Mouse (Mus musculus): ENCODE data around the gene Sike1. TPM values are rescaled to one million over a fixed set of nuclear protein-coding genes. Genes with fewer than 3 reads are reported as not detected.

Gene Sike1
- polyA plus RNA-seq (2015; fragmentation: Nextera tagmentation; extraction: Ambion mirVana), result 61.8 and 67.6 TPM in 2 replicates

DNA sequence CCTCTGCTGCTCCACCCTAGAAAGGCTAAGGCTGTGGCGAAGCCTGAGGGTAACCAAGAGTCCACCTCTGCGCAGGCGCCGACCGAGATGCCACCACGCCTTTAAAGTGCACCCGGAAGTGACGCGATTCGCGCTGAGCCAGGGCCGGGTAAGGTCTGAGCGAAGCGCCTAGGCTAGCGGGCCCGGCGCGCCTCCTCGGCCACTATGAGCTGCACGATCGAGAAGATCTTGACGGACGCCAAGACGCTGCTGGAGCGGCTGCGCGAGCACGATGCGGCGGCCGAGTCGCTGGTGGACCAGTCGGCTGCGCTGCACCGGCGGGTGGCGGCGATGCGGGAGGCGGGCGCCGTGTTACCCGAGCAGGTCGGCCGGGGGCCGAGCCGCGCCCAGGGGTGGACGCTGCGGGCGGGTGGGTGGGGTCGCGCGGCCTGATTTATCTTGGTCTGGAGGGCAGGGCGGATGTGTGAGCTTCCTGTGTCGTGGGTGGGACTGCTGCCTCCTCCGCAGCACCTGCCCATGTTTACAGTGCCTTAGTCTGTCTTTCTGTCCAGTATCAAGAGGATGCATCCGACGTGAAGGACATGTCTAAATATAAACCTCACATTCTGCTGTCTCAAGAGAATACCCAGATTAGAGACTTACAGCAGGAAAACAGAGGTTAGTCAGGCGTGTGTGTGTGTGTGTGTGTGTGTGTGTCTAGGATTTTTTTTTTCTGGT, at the start of gene Sike1:
Sike1 (plus strand) TSS at position 104 of the 717 bp plus-strand sequence.
- Histone ChIP-seq H3K9ac (peak within 1 kb of the TSS; percentile 85), H3K4me2 (peak within 1 kb of the TSS; percentile 60), H3K4me1 (replicated peaks) (peaks cover 13% of the 10 kb centered on the region), H3K36me3 (peaks cover 28% of the 10 kb centered on the region), H3K27me3 (no peaks in the 10 kb centered on the region), H3K9me3 (replicated peaks) (no peaks in the 10 kb centered on the region), H3K4me3 (peak within 1 kb of the TSS; percentile 87), H3K27ac (peak within 1 kb of the TSS; percentile 96)
- ATAC-seq (replicated peaks; ENCODE audit: insufficient number of reproducible peaks, insufficient read depth, low FRiP score, low read depth), result peak; percentile 94
- under 1% methylated on average over 53 of the region's 60 CpGs for WGBS

DNA sequence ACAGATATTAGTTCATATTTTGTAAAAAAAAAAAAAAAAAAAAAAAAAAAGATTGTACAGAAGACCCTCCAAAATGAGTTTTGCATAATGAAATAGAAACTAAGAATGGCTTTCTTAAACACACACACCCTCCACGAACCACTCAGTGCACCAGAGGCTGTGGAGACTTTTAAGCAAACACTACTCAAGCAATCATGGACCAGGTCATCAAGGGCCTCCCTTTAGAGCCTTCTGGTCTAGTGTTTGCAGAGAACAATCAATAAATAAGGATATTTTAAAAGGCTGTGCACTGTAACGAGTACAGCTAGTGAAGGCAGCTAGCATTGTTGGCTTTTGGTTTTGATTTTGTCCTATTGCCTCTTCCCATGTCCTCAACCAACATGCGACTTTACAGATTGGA, 49.2 kb upstream of the Sike1 start:
- no peak overlapping the region for H3K4me3 ChIP-seq
- no peaks in the 10 kb centered on the region for H3K36me3 ChIP-seq
- H3K27ac ChIP-seq, result no peak overlapping the region
- no peaks in the 10 kb centered on the region for H3K4me1 ChIP-seq (replicated peaks)
- ATAC-seq (replicated peaks; ENCODE audit: insufficient number of reproducible peaks, insufficient read depth, low FRiP score, low read depth), result no peak
- no peak overlapping the region for H3K9ac ChIP-seq
- no peaks in the 10 kb centered on the region for H3K27me3 ChIP-seq
- WGBS, result 83% methylated on average over 3 of the region's 3 CpGs
- H3K4me2 ChIP-seq, result no peak overlapping the region
- no peaks in the 10 kb centered on the region for H3K9me3 ChIP-seq (replicated peaks)

DNA sequence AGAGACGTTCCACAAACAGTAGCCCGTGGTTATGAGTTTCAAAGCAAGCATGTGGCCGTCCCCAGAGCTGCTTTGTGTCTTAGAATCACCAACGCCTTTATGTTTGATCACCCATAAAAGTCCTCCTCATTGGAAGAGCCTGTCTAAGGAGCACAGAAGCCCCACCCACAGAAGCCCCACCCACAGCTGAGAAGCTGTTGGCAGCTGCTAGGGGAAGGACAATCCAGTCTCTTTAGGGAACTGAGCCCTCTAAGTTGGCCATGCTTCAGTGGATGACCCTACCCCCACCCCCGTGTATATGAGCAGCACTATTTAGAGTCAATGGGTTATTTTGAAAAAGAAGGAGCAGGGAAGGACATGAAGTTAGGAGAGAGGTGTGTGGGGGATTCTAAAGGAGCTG, 48.6 kb upstream of the Sike1 start:
- H3K4me2 ChIP-seq, result no peak overlapping the region
- no peaks in the 10 kb centered on the region for H3K9me3 ChIP-seq (replicated peaks)
- H3K9ac ChIP-seq, result no peak overlapping the region
- no peak overlapping the region for H3K27ac ChIP-seq
- no peak for ATAC-seq (replicated peaks; ENCODE audit: insufficient number of reproducible peaks, insufficient read depth, low FRiP score, low read depth)
- H3K27me3 ChIP-seq, result no peaks in the 10 kb centered on the region
- 62% methylated on average over 5 of the region's 5 CpGs for WGBS
- H3K36me3 ChIP-seq, result no peaks in the 10 kb centered on the region
- H3K4me1 ChIP-seq (replicated peaks), result no peaks in the 10 kb centered on the region
- no peak overlapping the region for H3K4me3 ChIP-seq

DNA sequence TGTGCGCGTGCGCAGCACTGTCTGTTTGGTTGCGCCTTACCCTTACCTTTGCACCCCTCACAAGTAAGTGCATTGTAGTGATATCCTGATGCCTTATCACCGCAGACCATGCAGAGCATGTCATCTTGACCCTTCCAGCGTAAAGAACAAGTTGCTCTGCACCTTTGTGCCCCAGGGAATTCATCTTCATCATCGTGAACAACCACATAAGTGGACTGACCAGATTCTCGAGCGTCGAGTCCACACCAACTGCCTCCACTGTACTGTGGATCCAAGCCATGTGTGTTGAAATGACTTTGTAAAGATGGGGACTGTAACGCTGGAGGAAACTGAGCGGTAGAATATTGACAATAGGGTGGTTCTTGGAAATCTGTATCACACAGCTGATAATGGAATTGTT, 41.0 kb upstream of the Sike1 start:
- no peak overlapping the region for H3K9ac ChIP-seq
- H3K27me3 ChIP-seq, result no peaks in the 10 kb centered on the region; the same call in 1 of the 2 replicates
- no peak overlapping the region for H3K27ac ChIP-seq
- no peak overlapping the region for H3K4me2 ChIP-seq
- WGBS, result 85% methylated on average over 12 of the region's 12 CpGs
- H3K36me3 ChIP-seq, result no peaks in the 10 kb centered on the region
- no peak for ATAC-seq (replicated peaks; ENCODE audit: insufficient number of reproducible peaks, insufficient read depth, low FRiP score, low read depth)
- no peaks in the 10 kb centered on the region for H3K4me1 ChIP-seq (replicated peaks)
- no peak overlapping the region for H3K4me3 ChIP-seq
- no peaks in the 10 kb centered on the region for H3K9me3 ChIP-seq (replicated peaks)

DNA sequence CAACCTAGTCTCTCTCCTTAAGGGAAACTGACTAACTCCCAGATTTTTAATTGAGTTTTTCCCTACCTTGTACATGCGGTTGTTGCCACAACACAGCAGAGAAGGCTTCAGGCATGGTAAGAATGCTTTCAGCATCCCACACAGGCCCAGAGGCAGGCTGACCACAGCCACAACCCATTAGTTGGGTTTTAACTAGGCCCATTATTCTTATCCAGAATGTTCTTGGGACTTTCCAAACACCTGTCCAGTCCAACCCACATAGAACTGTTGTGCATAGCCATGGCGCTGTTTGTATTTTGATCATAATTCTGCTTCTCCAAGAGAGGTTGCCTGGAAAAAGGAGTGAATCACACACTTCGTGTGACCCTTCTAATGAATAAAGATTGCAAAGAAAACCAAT, 40.4 kb upstream of the Sike1 start:
- Histone ChIP-seq H3K27me3 (no peaks in the 10 kb centered on the region; the same call in 1 of the 2 replicates), H3K27ac (no peak overlapping the region), H3K4me2 (no peak overlapping the region), H3K9ac (no peak overlapping the region), H3K4me1 (replicated peaks) (no peaks in the 10 kb centered on the region), H3K9me3 (replicated peaks) (no peaks in the 10 kb centered on the region), H3K4me3 (no peak overlapping the region), H3K36me3 (no peaks in the 10 kb centered on the region)
- 87% methylated on average over 3 of the region's 3 CpGs for WGBS
- ATAC-seq (replicated peaks; ENCODE audit: insufficient number of reproducible peaks, insufficient read depth, low FRiP score, low read depth), result no peak

DNA sequence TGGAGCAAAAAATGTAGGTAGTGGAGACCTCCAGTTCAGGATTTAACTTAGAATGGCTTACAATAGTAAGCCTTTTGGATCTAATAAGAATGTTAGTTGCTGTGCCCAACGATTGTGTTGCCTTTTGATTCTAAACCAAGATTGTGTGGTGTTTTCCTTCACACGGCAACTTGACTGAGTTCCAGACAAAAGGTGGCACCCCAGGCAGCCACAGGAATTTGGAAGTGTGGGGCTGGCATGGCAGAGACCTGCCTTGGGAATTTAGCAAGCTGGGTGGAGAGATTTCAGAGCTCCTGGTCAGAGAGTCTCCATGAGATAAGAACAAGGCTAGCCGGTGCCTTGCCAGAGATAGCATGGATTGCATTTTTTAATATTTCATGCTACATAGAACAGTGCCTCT, 39.9 kb upstream of the Sike1 start:
- no peak overlapping the region for H3K9ac ChIP-seq
- no peaks in the 10 kb centered on the region for H3K4me1 ChIP-seq (replicated peaks)
- no peak overlapping the region for H3K27ac ChIP-seq
- H3K4me3 ChIP-seq, result no peak overlapping the region
- ATAC-seq (replicated peaks; ENCODE audit: insufficient number of reproducible peaks, insufficient read depth, low FRiP score, low read depth), result no peak
- no peaks in the 10 kb centered on the region; the same call in 1 of the 2 replicates for H3K27me3 ChIP-seq
- 40% methylated on average over 3 of the region's 3 CpGs for WGBS
- no peak overlapping the region for H3K4me2 ChIP-seq
- H3K36me3 ChIP-seq, result no peaks in the 10 kb centered on the region
- no peaks in the 10 kb centered on the region for H3K9me3 ChIP-seq (replicated peaks)

DNA sequence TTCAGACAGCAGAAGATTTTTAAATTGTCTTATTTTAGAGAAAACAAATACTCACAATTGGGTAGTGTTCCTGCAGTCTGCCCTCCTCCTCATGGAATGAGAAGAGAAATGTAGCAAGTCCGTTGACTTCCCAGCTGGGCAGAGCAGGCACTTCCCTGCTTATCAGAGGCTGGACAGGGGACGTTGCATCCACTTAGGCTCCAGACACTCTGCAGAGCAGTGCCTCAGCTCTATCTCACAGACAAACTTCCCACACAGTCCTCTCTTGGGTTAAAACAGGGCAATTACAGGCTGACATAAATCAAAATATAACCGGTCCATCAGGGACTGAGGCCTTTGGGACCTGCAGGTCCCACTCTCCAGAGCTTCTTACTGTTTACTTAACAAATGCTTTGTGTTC, 31.5 kb upstream of the Sike1 start, which contains the start of gene Nr1h5:
Nr1h5 (minus strand) TSS at position 101 of the 400 bp plus-strand sequence.
- 15% methylated on average over 3 of the region's 3 CpGs for WGBS
- ATAC-seq (replicated peaks; ENCODE audit: insufficient number of reproducible peaks, insufficient read depth, low FRiP score, low read depth), result no peak
- no peaks in the 10 kb centered on the region; the same call in 1 of the 2 replicates for H3K4me1 ChIP-seq (replicated peaks)
- no peaks in the 10 kb centered on the region for H3K9me3 ChIP-seq (replicated peaks)
- no peak within 1 kb of the TSS for H3K4me3 ChIP-seq
- H3K36me3 ChIP-seq, result no peaks in the 10 kb centered on the region
- H3K27ac ChIP-seq, result no peak within 1 kb of the TSS
- H3K27me3 ChIP-seq, result no peaks in the 10 kb centered on the region
- H3K4me2 ChIP-seq, result no peak within 1 kb of the TSS
- no peak within 1 kb of the TSS for H3K9ac ChIP-seq

DNA sequence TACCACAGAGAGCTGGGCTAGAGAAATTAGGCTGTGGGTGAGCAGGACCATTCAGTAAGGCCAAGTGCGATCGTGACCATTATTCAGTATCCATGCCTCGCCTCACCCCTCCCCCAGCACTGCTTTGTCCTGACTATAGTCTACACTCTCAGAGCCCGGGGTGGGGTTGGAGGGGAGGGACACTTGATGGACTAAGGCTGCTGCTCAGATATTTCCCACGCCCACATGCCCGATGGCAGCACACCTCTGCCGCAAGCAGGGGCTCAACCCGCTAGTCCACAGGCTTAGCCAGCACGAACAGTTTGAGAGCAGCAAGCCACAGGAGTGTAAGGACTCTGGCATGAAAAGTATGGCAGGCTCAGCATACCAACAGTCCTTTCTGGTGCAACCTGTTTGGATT, 25.4 kb upstream of the Sike1 start:
- 69% methylated on average over 9 of the region's 9 CpGs for WGBS
- H3K27ac ChIP-seq, result no peak overlapping the region
- ATAC-seq (replicated peaks; ENCODE audit: insufficient number of reproducible peaks, insufficient read depth, low FRiP score, low read depth), result no peak

GRCm38 (mm10) chr3:102970508-102970907, 25.0 kb upstream of the Sike1 start:
- WGBS, result 70% methylated on average over 3 of the region's 3 CpGs
- Histone ChIP-seq H3K9ac (no peak overlapping the region), H3K4me2 (no peak overlapping the region), H3K27ac (no peak overlapping the region), H3K36me3 (no peaks in the 10 kb centered on the region), H3K9me3 (replicated peaks) (no peaks in the 10 kb centered on the region), H3K4me3 (no peak overlapping the region), H3K4me1 (replicated peaks) (no peaks in the 10 kb centered on the region), H3K27me3 (no peaks in the 10 kb centered on the region)
- no peak for ATAC-seq (replicated peaks; ENCODE audit: insufficient number of reproducible peaks, insufficient read depth, low FRiP score, low read depth)

More for the DNA sequence above, 25.4 kb upstream of the Sike1 start:
- Histone ChIP-seq H3K9me3 (replicated peaks) (no peaks in the 10 kb centered on the region), H3K4me1 (replicated peaks) (no peaks in the 10 kb centered on the region), H3K36me3 (no peaks in the 10 kb centered on the region), H3K4me2 (no peak overlapping the region), H3K27me3 (no peaks in the 10 kb centered on the region), H3K4me3 (no peak overlapping the region), H3K9ac (no peak overlapping the region)

GRCm38 (mm10) chr3:102976906-102977305, 18.6 kb upstream of the Sike1 start:
- H3K4me1 ChIP-seq (replicated peaks), result 0 out of 2 replicates have a peak, but pooled peaks cover 3% of the 10 kb centered on the region
- no peaks in the 10 kb centered on the region for H3K9me3 ChIP-seq (replicated peaks)
- ATAC-seq (replicated peaks; ENCODE audit: insufficient number of reproducible peaks, insufficient read depth, low FRiP score, low read depth), result no peak
- H3K27ac ChIP-seq, result no peak overlapping the region
- WGBS, result 73% methylated on average over 4 of the region's 4 CpGs
- no peaks in the 10 kb centered on the region for H3K27me3 ChIP-seq
- no peaks in the 10 kb centered on the region for H3K36me3 ChIP-seq
- no peak overlapping the region for H3K9ac ChIP-seq
- no peak overlapping the region for H3K4me2 ChIP-seq
- H3K4me3 ChIP-seq, result no peak overlapping the region

DNA sequence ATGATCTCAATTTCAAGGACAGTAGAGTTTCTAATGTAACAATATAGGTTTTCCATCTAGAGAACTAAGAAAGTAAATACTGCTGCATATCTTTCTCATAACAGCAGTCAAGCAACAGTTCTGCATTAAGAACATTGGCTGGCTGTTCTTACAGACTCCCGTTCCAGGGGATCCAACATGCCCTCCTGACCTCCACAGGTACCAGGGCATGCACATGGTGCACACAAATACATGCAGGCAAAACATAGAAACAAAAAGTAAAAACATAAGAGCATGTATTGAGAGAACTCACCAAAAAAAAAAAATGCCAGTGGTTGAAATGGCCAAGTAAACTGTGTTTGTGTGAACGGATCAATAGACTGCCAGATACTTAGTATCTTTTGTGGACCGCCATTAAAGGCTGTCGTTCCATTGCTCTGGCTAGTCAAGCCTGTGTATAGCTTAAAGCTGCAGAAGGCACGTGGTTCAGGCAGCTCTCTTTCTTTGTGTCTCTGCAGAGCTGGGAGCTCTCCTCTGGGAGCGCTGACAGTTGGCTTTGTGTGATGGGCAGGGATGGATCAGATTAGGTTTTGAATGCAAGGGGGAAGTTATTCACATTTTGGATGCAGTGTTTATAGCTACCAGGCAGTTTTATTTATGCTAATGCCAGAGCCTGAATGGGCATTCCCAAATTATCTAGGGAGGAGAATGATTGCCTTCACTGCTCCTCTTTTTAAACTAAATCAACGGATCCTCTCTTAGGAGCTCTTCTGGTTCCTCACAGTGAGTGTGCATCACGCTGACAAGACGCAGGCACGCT, 15.8 kb upstream of the Sike1 start:
- no peak overlapping the region for H3K9ac ChIP-seq
- no peak for ATAC-seq (replicated peaks; ENCODE audit: insufficient number of reproducible peaks, insufficient read depth, low FRiP score, low read depth)
- no peak overlapping the region for H3K4me3 ChIP-seq
- WGBS, result 32% methylated on average over 10 of the region's 10 CpGs
- H3K27me3 ChIP-seq, result no peaks in the 10 kb centered on the region
- no peak overlapping the region for H3K27ac ChIP-seq
- H3K4me1 ChIP-seq (replicated peaks), result 0 out of 2 replicates have a peak, but pooled peaks cover 3% of the 10 kb centered on the region
- H3K4me2 ChIP-seq, result peak overlapping the region; percentile 14; the same call in 1 of the 2 replicates
- no peaks in the 10 kb centered on the region for H3K9me3 ChIP-seq (replicated peaks)
- no peaks in the 10 kb centered on the region for H3K36me3 ChIP-seq
